Mouse (Mus musculus) bone marrow, adult 2 months (tissue): Measurements from ENCODE around the gene Mov10. TPM values are rescaled to one million over a fixed set of nuclear protein-coding genes. Genes with fewer than 3 reads are reported as not detected.
"Not testable (repeated sequence)": the region's sequence is repeated elsewhere in the genome, so short reads cannot be mapped to it uniquely, and the experiment has no call there.

Experiments
- H3K27ac ChIP-seq: fragments of 200-500 bp; 2 replicates; pipeline ENCODE4 v1.5.1; 2012; ENCODE audit warnings: low read depth, mild to moderate bottlenecking, control low read depth, inconsistent platforms, low read length; ENCODE audit not compliant: control insufficient read depth, poor library complexity, insufficient read depth
- H3K4me1 ChIP-seq: fragments of 200-500 bp; 2 replicates; pipeline ENCODE4 v1.6.1; 2011; ENCODE audit warnings: low read length; ENCODE audit not compliant: control insufficient read depth, insufficient read depth
- H3K4me3 ChIP-seq: fragments of 200-500 bp; replicated peaks from 2 replicates; pipeline ENCODE3; 2011; ENCODE audit warnings: mild to moderate bottlenecking, low read depth, low read length, control low read depth; ENCODE audit not compliant: control insufficient read depth
- CTCF ChIP-seq: fragments of 200-500 bp; IDR thresholded peaks from 2 replicates; pipeline ENCODE4 v1.5.1; 2011; ENCODE audit warnings: low read length, control low read depth; ENCODE audit not compliant: control insufficient read depth, insufficient read depth
- POLR2A ChIP-seq: fragments of 200-500 bp; IDR thresholded peaks from 2 replicates; pipeline ENCODE4 v1.6.1; 2011; ENCODE audit warnings: low read depth, mild to moderate bottlenecking, control low read depth, low read length, borderline replicate concordance; ENCODE audit not compliant: control insufficient read depth
- WGBS: fragments of 180-500 bp; shearing (Covaris S2); methylation state at CpG from one replicate; pipeline ENCODE4 v1.1.7; 2018; 5-methylcytosine and 5-hydroxymethylcytosine counted together
- polyA plus RNA-seq: library from polyadenylated mRNA; stranded (reverse); fragments of >200 nt; gene quantifications from 2 replicates; pipeline ENCODE4 v1.2.4, GENCODE M21; 2011; ENCODE audit warnings: low replicate concordance; ENCODE audit not compliant: missing spikeins, insufficient read depth, insufficient read length

The Mov10 gene
- polyA plus RNA-seq, 1 experiment, result 18.5 TPM

DNA sequence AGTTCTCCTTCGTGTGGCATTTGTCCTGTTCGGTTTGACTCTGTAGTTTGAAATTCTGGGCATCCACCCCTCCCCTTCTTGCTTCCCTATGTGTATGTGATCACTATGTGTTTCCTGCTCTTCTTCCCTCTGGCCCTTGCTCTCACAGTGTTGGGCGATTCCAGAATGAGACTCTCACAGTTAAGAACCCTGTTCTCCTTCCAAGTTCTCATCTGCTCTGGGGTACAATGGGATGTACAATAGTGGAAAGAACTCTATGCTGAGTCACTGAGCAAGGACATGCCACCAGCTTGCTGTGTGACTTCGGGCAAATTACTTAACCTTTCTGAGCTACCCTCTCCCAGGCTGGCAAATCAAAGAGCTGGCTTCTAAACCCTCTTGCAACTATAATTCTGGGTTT lies 50.6 kb downstream of the Mov10 start:
- Histone ChIP-seq H3K4me3 (no peak overlapping the region), H3K4me1 (no peaks in the 10 kb centered on the region; the same call in none of the 2 replicates), H3K27ac (no peak overlapping the region)
- no peak for TF ChIP-seq POLR2A
- no peak for TF ChIP-seq CTCF
- WGBS, result 55% methylated on average over 4 of the region's 4 CpGs

DNA sequence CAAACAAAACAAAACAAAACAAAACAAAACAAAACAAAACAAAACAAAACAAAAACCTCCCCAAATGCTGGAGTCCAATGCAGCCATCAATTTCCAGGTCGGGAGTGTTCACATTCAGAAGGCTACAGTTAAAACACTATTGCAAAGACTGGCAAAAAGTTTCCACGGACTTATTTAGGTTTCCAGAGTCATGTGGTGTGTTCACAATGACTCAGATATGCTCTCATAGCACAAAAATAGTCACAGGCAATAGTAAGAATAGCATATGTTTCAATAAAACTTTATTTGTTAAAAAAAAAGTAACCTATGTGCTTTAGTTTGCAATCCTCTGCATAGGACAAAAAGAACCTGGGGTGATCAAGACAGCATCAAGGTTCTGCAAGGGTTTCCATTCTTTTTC lies 51.2 kb downstream of the Mov10 start:
- TF ChIP-seq POLR2A (no peak), CTCF (no peak)
- Histone ChIP-seq H3K27ac (no peak overlapping the region), H3K4me1 (no peaks in the 10 kb centered on the region; the same call in none of the 2 replicates), H3K4me3 (no peak overlapping the region)
- WGBS, result 52% methylated on average over 2 of the region's 2 CpGs

DNA sequence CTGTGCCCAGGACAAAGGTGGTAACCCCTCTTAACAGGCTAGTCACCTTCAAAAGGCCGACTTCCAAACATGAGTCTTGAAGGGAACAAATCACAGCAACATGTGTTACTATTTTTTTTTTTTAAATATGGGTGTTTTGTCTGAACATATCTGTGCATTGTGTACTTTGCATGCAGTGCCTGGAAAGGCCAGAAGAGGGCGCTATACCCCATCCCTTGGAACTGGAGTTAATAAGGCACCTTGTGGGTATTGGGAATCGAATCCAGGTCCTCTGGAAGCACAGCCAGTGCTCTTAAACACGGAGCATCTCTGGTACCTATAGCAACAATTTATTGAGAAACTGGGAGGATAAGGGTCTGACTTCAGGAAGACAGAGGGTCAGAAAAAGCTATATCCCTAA lies 53.3 kb downstream of the Mov10 start:
- WGBS, result 22% methylated on average over 4 of the region's 4 CpGs
- peak; percentile 38; the same call in 1 of the 2 replicates for TF ChIP-seq CTCF
- no peak for TF ChIP-seq POLR2A

DNA sequence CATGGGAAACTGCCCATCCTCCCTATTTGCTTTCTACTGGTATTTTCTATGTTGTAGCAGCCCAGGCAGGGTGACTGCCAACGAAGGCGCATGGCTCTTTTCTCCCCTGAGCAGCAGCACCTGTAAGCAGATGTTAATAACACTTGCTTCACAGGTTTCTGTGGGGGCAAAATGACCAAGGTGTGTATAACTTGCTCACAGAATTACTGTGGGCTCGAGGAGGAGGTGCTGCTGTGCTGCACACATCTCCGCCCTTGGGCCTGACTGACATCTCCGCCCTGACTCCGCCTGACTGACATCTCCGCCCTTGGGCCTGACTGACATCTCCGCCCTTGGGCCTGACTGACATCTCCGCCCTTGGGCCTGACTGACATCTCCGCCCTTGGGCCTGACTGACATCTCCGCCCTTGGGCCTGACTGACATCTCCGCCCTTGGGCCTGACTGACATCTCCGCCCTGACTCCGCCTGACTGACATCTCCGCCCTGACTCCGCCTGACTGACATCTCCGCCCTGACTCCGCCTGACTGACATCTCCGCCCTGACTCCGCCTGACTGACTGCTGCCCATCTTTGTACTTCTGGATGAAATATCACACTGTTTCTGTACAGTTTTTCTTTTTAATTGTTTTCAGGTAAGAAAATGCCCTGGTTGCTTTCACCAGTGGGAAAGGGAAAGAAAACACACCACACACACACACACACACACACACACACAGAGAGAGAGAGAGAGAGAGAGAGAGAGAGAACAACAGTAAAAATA lies 56.1 kb downstream of the Mov10 start:
- H3K4me3 ChIP-seq, H3K4me1 ChIP-seq: not testable (repeated sequence)
- WGBS, result 67% methylated on average over 20 of the region's 20 CpGs
- H3K27ac ChIP-seq, result peak overlapping the region; percentile 24; the same call in 1 of the 2 replicates

More for the DNA sequence above, 53.3 kb downstream of the Mov10 start:
- Histone ChIP-seq H3K27ac (no peak overlapping the region), H3K4me1 (no peaks in the 10 kb centered on the region; the same call in none of the 2 replicates), H3K4me3 (no peak overlapping the region)

DNA sequence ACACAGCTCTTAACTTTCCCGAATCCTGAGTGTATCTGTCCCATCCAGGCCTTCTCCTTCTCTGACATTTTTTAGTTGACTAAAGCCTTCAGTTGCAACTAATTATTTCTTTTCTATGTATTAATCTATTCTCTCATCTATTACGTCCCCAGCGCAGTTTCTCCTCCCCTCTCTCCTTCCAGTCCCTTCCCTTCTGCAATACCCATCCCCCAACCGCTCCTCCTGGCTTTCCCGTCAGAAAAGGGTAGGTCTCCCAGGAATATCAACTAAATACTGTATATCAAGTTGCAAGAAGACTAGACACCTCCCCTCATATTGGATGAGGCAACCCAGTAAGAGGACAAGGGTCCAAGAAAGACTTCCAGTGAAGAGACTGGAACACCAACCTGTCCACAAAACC lies 59.5 kb downstream of the Mov10 start:
- TF ChIP-seq POLR2A (no peak), CTCF (no peak)
- Histone ChIP-seq H3K4me3 (no peak overlapping the region), H3K4me1 (no peaks in the 10 kb centered on the region; the same call in 1 of the 2 replicates), H3K27ac (no peak overlapping the region)
- 35% methylated on average over 5 of the region's 5 CpGs for WGBS

DNA sequence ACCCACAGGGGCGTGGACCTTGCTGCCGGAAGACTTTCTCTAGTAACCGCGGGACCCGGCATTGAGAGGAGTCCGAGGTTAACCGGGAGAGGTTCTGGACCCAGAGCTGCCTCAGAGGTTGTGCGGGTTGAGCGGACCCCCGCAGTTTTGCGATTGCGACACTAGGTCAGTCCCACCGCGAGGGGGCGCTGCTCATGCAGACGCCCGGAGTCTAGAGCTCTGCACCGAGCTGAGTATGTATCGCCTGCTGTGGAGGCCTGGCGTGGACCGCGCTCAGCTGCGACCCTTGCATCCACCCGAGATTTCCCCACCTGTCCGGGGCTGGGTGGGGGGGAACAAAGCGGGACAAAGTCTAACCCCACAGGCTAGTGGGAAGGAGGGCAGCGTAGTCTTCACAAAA lies 60.0 kb downstream of the Mov10 start:
- H3K4me3 ChIP-seq, result no peak overlapping the region
- 2% methylated on average over 27 of the region's 27 CpGs for WGBS
- TF ChIP-seq CTCF, result peak; percentile 76
- TF ChIP-seq POLR2A, result no peak

DNA sequence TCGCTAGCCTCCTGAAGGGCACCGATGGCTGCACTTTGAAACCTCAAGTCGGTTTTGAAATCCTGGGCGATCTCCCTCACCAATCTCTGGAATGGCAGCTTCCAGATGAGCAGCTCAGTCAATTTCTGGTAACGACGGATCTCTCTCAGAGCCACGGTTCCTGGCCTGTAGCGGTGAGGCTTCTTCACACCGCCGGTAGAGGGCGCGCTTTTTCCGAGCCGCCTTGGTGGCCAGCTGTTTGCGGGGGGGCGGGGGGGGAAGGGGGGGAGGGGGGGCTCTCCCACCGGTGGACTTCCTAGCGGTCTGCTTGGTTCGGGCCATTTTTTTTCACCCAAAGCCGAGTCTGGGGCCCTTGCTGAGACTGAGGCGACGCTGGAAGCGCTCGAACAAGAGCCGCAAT lies 65.5 kb downstream of the Mov10 start:
- not testable (repeated sequence) for H3K4me1 ChIP-seq, H3K27ac ChIP-seq, H3K4me3 ChIP-seq
- 19% methylated on average over 24 of the region's 25 CpGs for WGBS
- TF ChIP-seq CTCF, result peak; percentile 45; the same call in 1 of the 2 replicates

More for the DNA sequence above, 60.0 kb downstream of the Mov10 start:
- H3K4me1 ChIP-seq, result no peaks in the 10 kb centered on the region; the same call in 1 of the 2 replicates
- no peak overlapping the region for H3K27ac ChIP-seq

Other genes with a start within 250 kb of the Mov10 start
- 41.6 and 73.1 TPM in 2 replicates for gene Slc16a1, start 179.9 kb downstream of the Mov10 start, polyA plus RNA-seq
- 2.0 and 2.6 TPM in 2 replicates for gene Ppm1j, start 37.5 kb downstream of the Mov10 start, polyA plus RNA-seq
- gene Fam19a3, start 36.7 kb downstream of the Mov10 start, polyA plus RNA-seq, result 0.31 TPM in 1 of 2 replicates, not detected in the other
- 23.4 and 33.5 TPM in 2 replicates for gene Rhoc, start 30.2 kb downstream of the Mov10 start, polyA plus RNA-seq
- 3.4 and 14.7 TPM in 2 replicates for gene St7l, start 45.4 kb upstream of the Mov10 start, polyA plus RNA-seq
- 32.7 and 62.7 TPM in 2 replicates for gene Capza1, start 45.9 kb upstream of the Mov10 start, polyA plus RNA-seq
- not detected in 2 replicates for gene Wnt2b, start 143.4 kb upstream of the Mov10 start, polyA plus RNA-seq
- 4.3 and 5.8 TPM in 2 replicates for gene Cttnbp2nl, start 234.6 kb upstream of the Mov10 start, polyA plus RNA-seq
- gene 4930564D02Rik, start 248.3 kb upstream of the Mov10 start, polyA plus RNA-seq, result not detected in 2 replicates